Mouse (Mus musculus): ENCODE data around the gene Olfr1223. TPM values are rescaled to one million over a fixed set of nuclear protein-coding genes. Genes with fewer than 3 reads are reported as not detected.
"Not testable (repeated sequence)": the region's sequence is repeated elsewhere in the genome, so short reads cannot be mapped to it uniquely, and the experiment has no call there.

The Olfr1223 gene
- polyA plus RNA-seq (2012; rRNA removed), result not detected in 2 replicates

DNA sequence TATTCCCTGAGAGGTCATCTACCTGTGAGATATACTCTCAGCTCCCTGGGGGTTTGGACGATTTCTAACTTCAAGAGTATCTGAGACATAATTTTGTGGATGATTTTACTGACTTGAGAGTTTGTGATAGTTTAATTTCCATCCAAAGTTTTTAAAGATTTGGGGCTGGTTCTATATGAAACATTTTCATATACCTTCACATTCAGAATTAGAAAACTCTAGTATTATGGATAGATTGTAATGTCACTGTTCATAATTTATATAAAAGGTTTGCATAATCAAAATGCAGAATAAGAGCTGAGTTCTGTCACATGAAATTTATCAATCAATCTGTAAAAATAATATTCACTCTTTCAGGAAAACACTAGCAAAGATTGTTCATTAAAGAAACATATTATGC is at the start of gene Olfr1223:
Olfr1223 (minus strand) TSS at position 101 of the 400 bp plus-strand sequence.
- TF ChIP-seq POLR2A (IDR thresholded peaks at IDR 0.05; ENCODE audit: extremely low read depth, insufficient read depth, low read length) (no peak), CTCF (IDR thresholded peaks at IDR 0.05; ENCODE audit: extremely low read depth, insufficient read depth, low read length) (no peak)
- Histone ChIP-seq H3K4me3 (ENCODE audit: insufficient read depth, low read length) (no peak within 1 kb of the TSS), H3K4me1 (ENCODE audit: control insufficient read depth, insufficient read depth, low read length) (no peaks in the 10 kb centered on the region), H3K27ac (ENCODE audit: insufficient read depth, low read length) (no peak within 1 kb of the TSS)

DNA sequence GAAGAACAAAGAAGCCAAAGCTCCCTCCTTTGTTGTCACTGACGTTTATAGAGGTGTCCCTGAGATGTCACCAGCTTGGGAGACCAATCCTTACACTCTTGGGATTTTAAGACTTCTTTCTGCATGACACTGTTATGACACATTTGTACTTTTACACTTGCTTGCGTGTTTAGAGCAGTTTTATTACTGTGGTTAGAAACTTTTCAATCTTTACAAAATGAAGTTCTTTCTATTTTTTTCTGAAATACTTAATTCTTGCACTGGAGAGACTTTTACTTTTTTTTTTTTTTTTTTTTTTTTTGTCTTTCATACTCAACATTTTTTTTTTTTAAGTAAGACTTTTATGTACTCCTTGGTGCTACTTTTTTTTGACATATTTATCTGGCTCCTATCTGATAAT is 48.6 kb upstream of the Olfr1223 start, which contains the start of gene Olfr1226:
Olfr1226 (minus strand) TSS at position 101 of the 400 bp plus-strand sequence.
- Histone ChIP-seq H3K4me1 (ENCODE audit: control insufficient read depth, insufficient read depth, low read length) (no peaks in the 10 kb centered on the region), H3K4me3 (ENCODE audit: insufficient read depth, low read length) (no peak within 1 kb of the TSS), H3K27ac (ENCODE audit: insufficient read depth, low read length) (no peak within 1 kb of the TSS)
- TF ChIP-seq POLR2A (IDR thresholded peaks at IDR 0.05; ENCODE audit: extremely low read depth, insufficient read depth, low read length) (no peak), CTCF (IDR thresholded peaks at IDR 0.05; ENCODE audit: extremely low read depth, insufficient read depth, low read length) (no peak)

GRCm38 (mm10) chr2:89196325-89196982 is 45.1 kb upstream of the Olfr1223 start:
- Histone ChIP-seq H3K27ac (ENCODE audit: insufficient read depth, low read length) (no peak overlapping the region), H3K4me3 (ENCODE audit: insufficient read depth, low read length) (no peak overlapping the region), H3K4me1 (ENCODE audit: control insufficient read depth, insufficient read depth, low read length) (no peaks in the 10 kb centered on the region)
- TF ChIP-seq CTCF (IDR thresholded peaks at IDR 0.05; ENCODE audit: extremely low read depth, insufficient read depth, low read length), result no peak

GRCm38 (mm10) chr2:89174569-89174968 is 23.2 kb upstream of the Olfr1223 start, which contains the start of gene Olfr1225:
Gene Olfr1225 (minus strand): TSS chr2:89174669.
- Histone ChIP-seq H3K4me1 (ENCODE audit: control insufficient read depth, insufficient read depth, low read length) (no peaks in the 10 kb centered on the region), H3K4me3 (ENCODE audit: insufficient read depth, low read length) (no peak within 1 kb of the TSS), H3K27ac (ENCODE audit: insufficient read depth, low read length) (no peak within 1 kb of the TSS)
- TF ChIP-seq CTCF (IDR thresholded peaks at IDR 0.05; ENCODE audit: extremely low read depth, insufficient read depth, low read length), result no peak
- no peak for TF ChIP-seq POLR2A (IDR thresholded peaks at IDR 0.05; ENCODE audit: extremely low read depth, insufficient read depth, low read length)

- H3K4me3 ChIP-seq (ENCODE audit: insufficient read depth, low read length); H3K27ac ChIP-seq (ENCODE audit: insufficient read depth, low read length); H3K4me1 ChIP-seq (ENCODE audit: control insufficient read depth, insufficient read depth, low read length): not testable (repeated sequence)
Measured at GRCm38 (mm10) chr2:89164711-89165110, 13.4 kb upstream of the Olfr1223 start.

DNA sequence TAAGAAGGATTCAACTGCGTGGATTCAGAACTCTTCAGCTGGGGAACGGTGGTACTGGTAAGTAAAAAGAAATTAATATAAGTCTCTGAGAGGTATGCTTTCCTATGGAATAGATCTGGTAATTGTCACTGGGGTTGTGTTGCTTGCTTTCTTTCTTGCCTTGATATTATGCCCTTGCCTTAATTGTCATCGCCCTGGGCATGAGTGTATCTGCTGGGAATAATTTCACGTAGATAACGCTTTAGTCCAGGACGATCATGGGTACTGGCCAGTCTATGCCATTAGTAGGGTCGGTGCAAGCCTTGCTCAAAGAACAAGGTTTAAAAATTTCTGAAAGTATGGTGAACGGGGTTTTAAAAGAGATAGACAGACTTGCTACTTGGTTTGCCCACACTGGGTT is 12.6 kb upstream of the Olfr1223 start, which contains the start of gene Olfr1224-ps1:
Olfr1224-ps1 (minus strand) TSS at position 101 of the 400 bp plus-strand sequence.
- not testable (repeated sequence) for H3K4me1 ChIP-seq (ENCODE audit: control insufficient read depth, insufficient read depth, low read length); H3K27ac ChIP-seq (ENCODE audit: insufficient read depth, low read length); H3K4me3 ChIP-seq (ENCODE audit: insufficient read depth, low read length)

DNA sequence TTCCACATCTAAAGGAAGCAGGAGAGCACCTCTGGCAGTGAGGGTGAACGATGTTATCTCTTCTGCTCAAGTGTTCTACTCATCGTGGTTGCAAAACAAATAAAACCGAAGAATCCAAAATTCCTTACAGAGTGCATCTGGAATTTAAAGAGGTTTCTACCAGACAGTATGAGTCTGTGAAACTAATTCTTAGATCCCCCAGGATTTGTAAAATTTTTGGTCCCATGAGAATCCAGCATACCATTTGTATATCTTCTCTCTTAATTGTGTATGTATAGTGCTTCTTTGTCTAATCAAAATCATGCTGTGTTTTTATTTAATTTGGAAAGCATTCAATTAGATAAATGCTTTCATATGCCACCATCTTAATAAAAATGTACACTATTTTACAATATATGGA is 18.4 kb downstream of the Olfr1223 start, which contains the start of gene Olfr1222:
Olfr1222 (minus strand) TSS at position 101 of the 400 bp plus-strand sequence.
- TF ChIP-seq CTCF (IDR thresholded peaks at IDR 0.05; ENCODE audit: extremely low read depth, insufficient read depth, low read length), result no peak
- TF ChIP-seq POLR2A (IDR thresholded peaks at IDR 0.05; ENCODE audit: extremely low read depth, insufficient read depth, low read length), result no peak
- H3K4me1 ChIP-seq (ENCODE audit: control insufficient read depth, insufficient read depth, low read length), result no peaks in the 10 kb centered on the region
- H3K27ac ChIP-seq (ENCODE audit: insufficient read depth, low read length), result no peak within 1 kb of the TSS
- no peak within 1 kb of the TSS for H3K4me3 ChIP-seq (ENCODE audit: insufficient read depth, low read length)

GRCm38 (mm10) chr2:89117183-89117582 is 34.2 kb downstream of the Olfr1223 start, which contains the start of gene Olfr1221:
Gene Olfr1221 (minus strand): TSS chr2:89117283.
- H3K4me1 ChIP-seq (ENCODE audit: control insufficient read depth, insufficient read depth, low read length), result no peaks in the 10 kb centered on the region
- TF ChIP-seq POLR2A (IDR thresholded peaks at IDR 0.05; ENCODE audit: extremely low read depth, insufficient read depth, low read length), result no peak
- no peak for TF ChIP-seq CTCF (IDR thresholded peaks at IDR 0.05; ENCODE audit: extremely low read depth, insufficient read depth, low read length)
- no peak within 1 kb of the TSS for H3K4me3 ChIP-seq (ENCODE audit: insufficient read depth, low read length)
- no peak within 1 kb of the TSS for H3K27ac ChIP-seq (ENCODE audit: insufficient read depth, low read length)

DNA sequence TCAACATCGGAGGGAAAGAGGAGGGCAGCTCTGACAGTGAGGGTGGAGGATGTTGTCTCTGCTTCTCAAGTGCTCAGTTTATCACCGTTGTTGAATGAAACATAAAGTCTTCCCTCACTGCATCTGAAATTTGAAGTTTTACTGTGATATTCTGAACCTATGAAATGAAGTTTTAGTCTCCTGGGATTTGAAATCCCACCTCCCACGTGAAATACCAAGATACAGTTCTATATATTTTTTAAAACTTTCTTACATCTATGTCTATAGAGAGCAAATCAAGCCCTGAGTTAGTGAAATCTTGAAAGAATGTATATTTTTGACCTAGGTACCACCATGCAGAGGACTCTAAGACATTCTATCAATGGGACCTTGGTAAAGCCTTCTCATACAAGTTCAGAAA is 44.6 kb downstream of the Olfr1223 start, which contains the start of gene Olfr1220:
Olfr1220 (minus strand) TSS at position 101 of the 400 bp plus-strand sequence.
- Histone ChIP-seq H3K4me3 (ENCODE audit: insufficient read depth, low read length) (no peak within 1 kb of the TSS), H3K27ac (ENCODE audit: insufficient read depth, low read length) (no peak within 1 kb of the TSS), H3K4me1 (ENCODE audit: control insufficient read depth, insufficient read depth, low read length) (no peaks in the 10 kb centered on the region)
- TF ChIP-seq CTCF (IDR thresholded peaks at IDR 0.05; ENCODE audit: extremely low read depth, insufficient read depth, low read length), result no peak
- no peak for TF ChIP-seq POLR2A (IDR thresholded peaks at IDR 0.05; ENCODE audit: extremely low read depth, insufficient read depth, low read length)

- Histone ChIP-seq H3K4me3 (ENCODE audit: insufficient read depth, low read length) (no peak overlapping the region), H3K27ac (ENCODE audit: insufficient read depth, low read length) (no peak overlapping the region), H3K4me1 (ENCODE audit: control insufficient read depth, insufficient read depth, low read length) (no peaks in the 10 kb centered on the region)
- TF ChIP-seq POLR2A (IDR thresholded peaks at IDR 0.05; ENCODE audit: extremely low read depth, insufficient read depth, low read length), result no peak
- TF ChIP-seq CTCF (IDR thresholded peaks at IDR 0.05; ENCODE audit: extremely low read depth, insufficient read depth, low read length), result no peak
Measured at GRCm38 (mm10) chr2:89105651-89106050, 45.7 kb downstream of the Olfr1223 start.

Data from cortical plate, adult 2 months (tissue).